In genomic region chr11:100575484-100575855, GRCm38 (mm10) we compare ENCODE assay signal across 9 mouse cellular contexts. TPM values are rescaled to one million over a fixed set of nuclear protein-coding genes. Genes with fewer than 3 reads are reported as not detected.
DNase-seq lines count a peak whose midpoint lies in the region; ATAC-seq and TF ChIP-seq lines count a peak whose summit lies in the region.
"Had no signal": no experiment of that assay in that cellular context is flagged by ENCODE, and none has a peak within 500 bp of the region (broad histone marks: within the 10 kb centered on the region; RNA-seq: fewer than 3 reads in every experiment).

No protein-coding gene starts in this region.

- no peak overlapping the region for H3K27ac ChIP-seq in heart, embryonic 11.5 days (ENCODE audit: low read depth, low read length)
- no peak overlapping the region for H3K27ac ChIP-seq in ES-Bruce4 (ENCODE audit: insufficient read depth, low read length)
- no peak overlapping the region for H3K27ac ChIP-seq in forebrain, embryonic 11.5 days (ENCODE audit: low read depth, low read length)
- H3K27ac ChIP-seq in left cerebral cortex, adult 2 months, result peak overlapping the region; percentile 85
- no peak overlapping the region for H3K27ac ChIP-seq in midbrain, embryonic 16.5 days (ENCODE audit: low read length)

- H3K4me1 ChIP-seq in heart, embryonic 11.5 days (ENCODE audit: control insufficient read depth, insufficient read depth, low read length), result peaks cover 14% of the 10 kb centered on the region
- H3K4me1 ChIP-seq in ES-Bruce4 (ENCODE audit: control insufficient read depth, insufficient read depth, low read length), result no peaks in the 10 kb centered on the region
- H3K4me1 ChIP-seq in forebrain, embryonic 11.5 days (replicated peaks; ENCODE audit: control insufficient read depth, insufficient read depth, low read length), result peaks cover 10% of the 10 kb centered on the region
- peaks cover 14% of the 10 kb centered on the region; the same call in 1 of the 2 replicates for H3K4me1 ChIP-seq in midbrain, embryonic 16.5 days (ENCODE audit: control insufficient read depth, insufficient read depth, low read length)

- H3K36me3 ChIP-seq in heart, embryonic 11.5 days (ENCODE audit: control insufficient read depth, insufficient read depth, low read length), result peaks cover 8% of the 10 kb centered on the region; the same call in 1 of the 2 replicates
- H3K36me3 ChIP-seq in ES-Bruce4 (ENCODE audit: control insufficient read depth, insufficient read depth, low read length, poor library complexity, severe bottlenecking), result no peaks in the 10 kb centered on the region
- no peaks in the 10 kb centered on the region for H3K36me3 ChIP-seq in forebrain, embryonic 11.5 days (ENCODE audit: control insufficient read depth, insufficient read depth, low read length)
- peaks cover 8% of the 10 kb centered on the region; the same call in 1 of the 2 replicates for H3K36me3 ChIP-seq in midbrain, embryonic 16.5 days (ENCODE audit: control insufficient read depth, insufficient read depth, low read length)

- TF ChIP-seq POLR2A in ES-Bruce4 (IDR thresholded peaks at IDR 0.05; ENCODE audit: insufficient read depth, low read length), result no peak

- whole genome bisulfite sequencing in heart, embryonic 11.5 days (ENCODE audit: insufficient replicate concordance), result 61% methylated on average over 2 of the region's 2 CpGs
- 19% methylated on average over 2 of the region's 2 CpGs for WGBS in forebrain, embryonic 11.5 days
- 21% methylated on average over 2 of the region's 2 CpGs for WGBS in midbrain, embryonic 16.5 days

- intact Hi-C loops in heart, postnatal 14 days (cut with DNase I), result no loop called here
- intact Hi-C loops in left cerebral cortex, adult 2 months (cut with DNase I), result no loop called here

- peak overlapping the region; percentile 73 for H3K4me3 ChIP-seq in heart, embryonic 11.5 days (ENCODE audit: low read depth, low read length)
- peak overlapping the region; percentile 57; the same call in 1 of the 2 replicates for H3K4me3 ChIP-seq in ES-Bruce4 (ENCODE audit: low read depth, low read length)
- H3K4me3 ChIP-seq in forebrain, embryonic 11.5 days (ENCODE audit: low read depth, low read length), result peak overlapping the region; percentile 61
- H3K4me3 ChIP-seq in left cerebral cortex, adult 2 months, result peak overlapping the region; percentile 70
- H3K4me3 ChIP-seq in midbrain, embryonic 16.5 days (ENCODE audit: low read depth, low read length), result peak overlapping the region; percentile 57

- ATAC-seq in heart, embryonic 11.5 days (replicated peaks; ENCODE audit: insufficient number of reproducible peaks, low FRiP score, low TSS enrichment), result no peak
- peak; percentile 57; the same call in 1 of the 2 replicates for ATAC-seq in forebrain, embryonic 11.5 days (replicated peaks; ENCODE audit: low FRiP score)
- ATAC-seq in midbrain, embryonic 16.5 days, result peak; percentile 27; the same call in 1 of the 2 replicates

- no peak for TF ChIP-seq CTCF in ES-Bruce4 (IDR thresholded peaks at IDR 0.05; ENCODE audit: low read depth, low read length)
- TF ChIP-seq CTCF in left cerebral cortex, adult 2 months (IDR thresholded peaks at IDR 0.05), result no peak

- TF ChIP-seq EP300 in ES-Bruce4 (IDR thresholded peaks at IDR 0.05; ENCODE audit: insufficient read depth, low read depth, low read length), result no peak

- peak overlapping the region; percentile 78 for H3K9ac ChIP-seq in heart, embryonic 11.5 days (ENCODE audit: low read depth, low read length)
- H3K9ac ChIP-seq in ES-Bruce4 (ENCODE audit: low read depth, poor library complexity, severe bottlenecking), result peak overlapping the region; percentile 59; the same call in 1 of the 2 replicates
- peak overlapping the region; percentile 55 for H3K9ac ChIP-seq in forebrain, embryonic 11.5 days (ENCODE audit: low read length)
- peak overlapping the region; percentile 63 for H3K9ac ChIP-seq in midbrain, embryonic 16.5 days (ENCODE audit: low read depth, low read length)

- peaks cover 13% of the 10 kb centered on the region for H3K27me3 ChIP-seq in heart, embryonic 11.5 days (ENCODE audit: control insufficient read depth, insufficient read depth, low read length)
- H3K27me3 ChIP-seq in ES-Bruce4 (ENCODE audit: control insufficient read depth, insufficient read depth, low read length, poor library complexity, severe bottlenecking), result no peaks in the 10 kb centered on the region
- H3K27me3 ChIP-seq in forebrain, embryonic 11.5 days (ENCODE audit: control insufficient read depth, insufficient read depth, low read length), result peaks cover 2% of the 10 kb centered on the region
- H3K27me3 ChIP-seq in midbrain, embryonic 16.5 days (ENCODE audit: control insufficient read depth, insufficient read depth, low read depth, low read length), result no peaks in the 10 kb centered on the region; the same call in none of the 2 replicates

- H3K4me2 ChIP-seq in heart, embryonic 11.5 days, result peak overlapping the region; percentile 86
- peak overlapping the region; percentile 83 for H3K4me2 ChIP-seq in forebrain, embryonic 11.5 days (ENCODE audit: low read depth, low read length, severe bottlenecking)
- peak overlapping the region; percentile 81 for H3K4me2 ChIP-seq in midbrain, embryonic 16.5 days (ENCODE audit: low read length)

- H3K9me3 ChIP-seq in heart, embryonic 11.5 days (replicated peaks; ENCODE audit: control insufficient read depth, low read length), result no peaks in the 10 kb centered on the region
- H3K9me3 ChIP-seq in ES-Bruce4 (replicated peaks; ENCODE audit: control insufficient read depth, insufficient read depth, low read length, poor library complexity, severe bottlenecking), result no peaks in the 10 kb centered on the region
- H3K9me3 ChIP-seq in forebrain, embryonic 11.5 days (ENCODE audit: control insufficient read depth, low read length), result no peaks in the 10 kb centered on the region
- H3K9me3 ChIP-seq in midbrain, embryonic 16.5 days (replicated peaks; ENCODE audit: control insufficient read depth, low read length, poor library complexity, severe bottlenecking), result no peaks in the 10 kb centered on the region

- DNase-seq in heart, postnatal 14 days, result no peak
- no peak for DNase-seq in forebrain, embryonic 11.5 days (ENCODE audit: low spot score)
- peak in 1 of 2 experiments; percentile 58 for DNase-seq in left cerebral cortex, adult 2 months (ENCODE audit: extremely low spot score in 1 of 2, low spot score in 2 of 2)
- no peak for DNase-seq in Muller cell, postnatal 12 days (ENCODE audit: inconsistent ontology term)
- DNase-seq in thymus, postnatal 36 days, result no peak

RNA-seq across cellular contexts. Expression of gene Cnp, which starts 0.8 kb away (rescaled TPM):
- 15.7 and 19.0 TPM in 2 replicates for polyA plus RNA-seq in heart, embryonic 11.5 days (2014; fragmentation: Nextera tagmentation; extraction: Ambion mirVana)
- 1 to 10 TPM; 6.2 to 7.6 TPM for total RNA-seq in heart, postnatal 14 days (2021)
- polyA plus RNA-seq in ES-Bruce4 (2011; ENCODE audit: insufficient read depth, insufficient read length, low read depth, missing spikeins), result 6.9 and 7.5 TPM in 2 replicates
- polyA plus RNA-seq in forebrain, embryonic 11.5 days (2014; fragmentation: Nextera tagmentation; extraction: Ambion mirVana), result 18.3 and 20.3 TPM in 2 replicates
- total RNA-seq in left cerebral cortex, adult 2 months (2021), result 100 to 1,000 TPM; 117 to 121 TPM
- polyA plus RNA-seq in midbrain, embryonic 16.5 days (2015; fragmentation: Nextera tagmentation; extraction: Ambion mirVana), result 46.5 and 57.8 TPM in 2 replicates

RNA-seq across cellular contexts. Expression of gene Ttc25, which starts 30.1 kb away (rescaled TPM):
- 0.31 and 1.1 TPM in 2 replicates for polyA plus RNA-seq in heart, embryonic 11.5 days (2014; fragmentation: Nextera tagmentation; extraction: Ambion mirVana)
- under 1 TPM; 0.24 to 0.36 TPM for total RNA-seq in heart, postnatal 14 days (2021)
- 2.5 and 3.4 TPM in 2 replicates for polyA plus RNA-seq in ES-Bruce4 (2011; ENCODE audit: insufficient read depth, insufficient read length, low read depth, missing spikeins)
- polyA plus RNA-seq in forebrain, embryonic 11.5 days (2014; fragmentation: Nextera tagmentation; extraction: Ambion mirVana), result 1.3 and 1.9 TPM in 2 replicates
- 1 to 10 TPM; 1.0 to 1.4 TPM for total RNA-seq in left cerebral cortex, adult 2 months (2021)
- 2.9 and 3.5 TPM in 2 replicates for polyA plus RNA-seq in midbrain, embryonic 16.5 days (2015; fragmentation: Nextera tagmentation; extraction: Ambion mirVana)
- polyA plus RNA-seq: large intestine, adult 2 months had no signal

RNA-seq across cellular contexts. Expression of gene Nkiras2, which starts 43.6 kb away (rescaled TPM):
- 65.4 and 66.9 TPM in 2 replicates for polyA plus RNA-seq in heart, embryonic 11.5 days (2014; fragmentation: Nextera tagmentation; extraction: Ambion mirVana)
- 10 to 100 TPM; 53.4 to 55.2 TPM for total RNA-seq in heart, postnatal 14 days (2021)
- polyA plus RNA-seq in ES-Bruce4 (2011; ENCODE audit: insufficient read depth, insufficient read length, low read depth, missing spikeins), result 29.1 and 30.0 TPM in 2 replicates
- polyA plus RNA-seq in forebrain, embryonic 11.5 days (2014; fragmentation: Nextera tagmentation; extraction: Ambion mirVana), result 94.5 and 107 TPM in 2 replicates
- total RNA-seq in left cerebral cortex, adult 2 months (2021), result 10 to 100 TPM; 13.2 to 13.6 TPM
- polyA plus RNA-seq in midbrain, embryonic 16.5 days (2015; fragmentation: Nextera tagmentation; extraction: Ambion mirVana), result 97.7 TPM in 2 replicates

RNA-seq across cellular contexts. Expression of gene Dnajc7, which starts 44.5 kb away (rescaled TPM):
- polyA plus RNA-seq in heart, embryonic 11.5 days (2014; fragmentation: Nextera tagmentation; extraction: Ambion mirVana), result 69.4 and 85.1 TPM in 2 replicates
- total RNA-seq in heart, postnatal 14 days (2021), result 100 to 1,000 TPM; 158 TPM
- polyA plus RNA-seq in ES-Bruce4 (2011; ENCODE audit: insufficient read depth, insufficient read length, low read depth, missing spikeins), result 369 and 376 TPM in 2 replicates
- polyA plus RNA-seq in forebrain, embryonic 11.5 days (2014; fragmentation: Nextera tagmentation; extraction: Ambion mirVana), result 95.9 and 105 TPM in 2 replicates
- 100 to 1,000 TPM; 248 to 263 TPM for total RNA-seq in left cerebral cortex, adult 2 months (2021)
- 289 and 327 TPM in 2 replicates for polyA plus RNA-seq in midbrain, embryonic 16.5 days (2015; fragmentation: Nextera tagmentation; extraction: Ambion mirVana)

RNA-seq across cellular contexts. Expression of gene Acly, which starts 47.7 kb away (rescaled TPM):
- polyA plus RNA-seq in heart, embryonic 11.5 days (2014; fragmentation: Nextera tagmentation; extraction: Ambion mirVana), result 76.6 and 93.9 TPM in 2 replicates
- 10 to 100 TPM; 38.9 to 41.2 TPM for total RNA-seq in heart, postnatal 14 days (2021)
- polyA plus RNA-seq in ES-Bruce4 (2011; ENCODE audit: insufficient read depth, insufficient read length, low read depth, missing spikeins), result 225 and 232 TPM in 2 replicates
- polyA plus RNA-seq in forebrain, embryonic 11.5 days (2014; fragmentation: Nextera tagmentation; extraction: Ambion mirVana), result 294 TPM in 2 replicates
- total RNA-seq in left cerebral cortex, adult 2 months (2021), result 100 to 1,000 TPM; 119 to 131 TPM
- polyA plus RNA-seq in midbrain, embryonic 16.5 days (2015; fragmentation: Nextera tagmentation; extraction: Ambion mirVana), result 218 and 229 TPM in 2 replicates
